Mouse (Mus musculus) MEL (cell line): ENCODE results near the gene Ppp1r14d. TPM values are rescaled to one million over a fixed set of nuclear protein-coding genes. Genes with fewer than 3 reads are reported as not detected.

Experiments used
- DNase-seq: peaks from one replicate; pipeline ENCODE4 v3.0.0; 2011; ENCODE audit warnings: low read depth, low spot score
- H3K27ac ChIP-seq: 2 replicates; pipeline ENCODE4 v1.5.1; 2012; ENCODE audit warnings: low read depth, mild to moderate bottlenecking, control low read depth, low read length, moderate library complexity; ENCODE audit not compliant: control insufficient read depth
- H3K27me3 ChIP-seq, 2 experiments: fragments of 150-350 bp in 1 of 2; sonication (generic) in 1 of 2; 2 replicates each; pipeline ENCODE4 v1.6.1; 2012; ENCODE audit warnings: low read length in 2 of 2, mild to moderate bottlenecking in 2 of 2, improper control_type of control experiment in 1 of 2, moderate library complexity in 1 of 2; ENCODE audit not compliant: insufficient read depth in 2 of 2, control insufficient read depth in 1 of 2
- H3K36me3 ChIP-seq, 2 experiments: 2 replicates each; pipeline ENCODE4 v1.6.1; 2012 to 2014; ENCODE audit warnings: low read length in 2 of 2, improper control_type of control experiment in 1 of 2, inconsistent platforms in 1 of 2, mild to moderate bottlenecking in 1 of 2; ENCODE audit not compliant: insufficient read depth in 2 of 2, control insufficient read depth in 1 of 2
- H3K4me1 ChIP-seq, 2 experiments: fragments of 150-350 bp in 1 of 2; sonication (generic) in 1 of 2; 2 replicates each; pipeline ENCODE4 v1.6.1; 2012; ENCODE audit warnings: low read length in 2 of 2, improper control_type of control experiment in 1 of 2, mild to moderate bottlenecking in 1 of 2; ENCODE audit not compliant: insufficient read depth in 2 of 2, control insufficient read depth in 1 of 2
- H3K4me3 ChIP-seq, 2 experiments: fragments of 150-350 bp in 1 of 2; sonication (generic) in 1 of 2; 2 replicates each; pipeline ENCODE4 v1.5.1; 2012; ENCODE audit warnings: low read depth in 2 of 2, low read length in 2 of 2, mild to moderate bottlenecking in 2 of 2, moderate library complexity in 2 of 2, control low read depth in 1 of 2, improper control_type of control experiment in 1 of 2; ENCODE audit not compliant: control insufficient read depth in 1 of 2, insufficient read depth in 1 of 2
- H3K79me2 ChIP-seq: 2 replicates; pipeline ENCODE4 v1.6.1; 2012; ENCODE audit warnings: mild to moderate bottlenecking, low read length, moderate library complexity; ENCODE audit not compliant: control insufficient read depth, poor library complexity, insufficient read depth
- H3K9ac ChIP-seq: 2 replicates; pipeline ENCODE4 v1.6.1; 2012; ENCODE audit warnings: low read depth, mild to moderate bottlenecking, control low read depth, low read length, moderate library complexity; ENCODE audit not compliant: control insufficient read depth, poor library complexity, severe bottlenecking
- H3K9me3 ChIP-seq: fragments of 150-350 bp; sonication (generic); replicated peaks from 2 replicates; pipeline ENCODE4 v1.6.1; 2012; ENCODE audit warnings: mild to moderate bottlenecking, low read length, improper control_type of control experiment, moderate library complexity; ENCODE audit not compliant: insufficient read depth
- BHLHE40 ChIP-seq: IDR thresholded peaks from 2 replicates; pipeline ENCODE4 v1.6.1; 2012; ENCODE audit warnings: low read depth, mild to moderate bottlenecking, inconsistent platforms, low read length, improper control_type of control experiment, borderline replicate concordance
- CTCF ChIP-seq, 3 experiments: IDR thresholded peaks in 2 of 3; conservative IDR thresholded peaks in 1 of 3; 2 replicates each; pipeline ENCODE4 v1.5.1; 2011 to 2012; ENCODE audit warnings: low read length in 3 of 3, low read depth in 2 of 3, mild to moderate bottlenecking in 2 of 3, improper control_type of control experiment in 1 of 3, inconsistent platforms in 1 of 3, mixed read lengths in 1 of 3, moderate library complexity in 1 of 3; ENCODE audit not compliant: control insufficient read depth in 1 of 3, insufficient read depth in 1 of 3, poor library complexity in 1 of 3, severe bottlenecking in 1 of 3
- ELF1 ChIP-seq: IDR thresholded peaks from 2 replicates; pipeline ENCODE4 v1.6.1; 2014; ENCODE audit warnings: low read depth, mild to moderate bottlenecking, inconsistent platforms, low read length, improper control_type of control experiment, moderate library complexity
- GABPA ChIP-seq: IDR thresholded peaks from 2 replicates; pipeline ENCODE4 v1.6.1; 2012; ENCODE audit warnings: low read depth, mild to moderate bottlenecking, inconsistent platforms, low read length, improper control_type of control experiment, moderate library complexity
- HCFC1 ChIP-seq: IDR thresholded peaks from 2 replicates; pipeline ENCODE4 v1.6.1; 2012; ENCODE audit warnings: low read depth, mild to moderate bottlenecking, inconsistent platforms, low read length, improper control_type of control experiment, moderate library complexity
- JUND ChIP-seq: IDR thresholded peaks from 2 replicates; pipeline ENCODE4 v1.6.1; 2011; ENCODE audit warnings: low read depth, mild to moderate bottlenecking, improper control_type of control experiment, low read length
- MAZ ChIP-seq: IDR thresholded peaks from 2 replicates; pipeline ENCODE4 v1.6.1; 2012; ENCODE audit warnings: low read depth, mild to moderate bottlenecking, inconsistent platforms, low read length, improper control_type of control experiment
- NRF1 ChIP-seq: IDR thresholded peaks from 2 replicates; pipeline ENCODE4 v1.6.1; 2014; ENCODE audit warnings: low read depth, mild to moderate bottlenecking, inconsistent platforms, low read length, improper control_type of control experiment, moderate library complexity; ENCODE audit not compliant: poor library complexity, insufficient read depth, severe bottlenecking
- POLR2A ChIP-seq, 2 experiments: IDR thresholded peaks; 2 replicates each; pipeline ENCODE4 v1.6.1; 2011 to 2012; ENCODE audit warnings: low read length in 2 of 2, mild to moderate bottlenecking in 2 of 2, control low read depth in 1 of 2, improper control_type of control experiment in 1 of 2, low read depth in 1 of 2, moderate library complexity in 1 of 2; ENCODE audit not compliant: control insufficient read depth in 1 of 2, insufficient read depth in 1 of 2, poor library complexity in 1 of 2
- POLR2AphosphoS2 ChIP-seq: IDR thresholded peaks from 2 replicates; pipeline ENCODE4 v1.6.1; 2011; ENCODE audit warnings: low read length, improper control_type of control experiment
- SIN3A ChIP-seq: IDR thresholded peaks from 2 replicates; pipeline ENCODE4 v1.6.1; 2012; ENCODE audit warnings: low read length, improper control_type of control experiment, inconsistent platforms
- SMC3 ChIP-seq: IDR thresholded peaks from 2 replicates; pipeline ENCODE4 v1.6.1; 2011; ENCODE audit warnings: low read depth, low read length, improper control_type of control experiment
- TBP ChIP-seq: IDR thresholded peaks from 2 replicates; pipeline ENCODE4 v1.8.0; 2011; ENCODE audit warnings: low read depth, low read length, improper control_type of control experiment
- UBTF ChIP-seq: IDR thresholded peaks from 2 replicates; pipeline ENCODE4 v1.6.1; 2012; ENCODE audit warnings: low read depth, mild to moderate bottlenecking, inconsistent platforms, low read length, improper control_type of control experiment, moderate library complexity, borderline replicate concordance; ENCODE audit not compliant: insufficient read depth
- USF2 ChIP-seq, 2 experiments: IDR thresholded peaks; 2 replicates each; pipeline ENCODE4 v1.6.1; 2011 to 2012; ENCODE audit warnings: improper control_type of control experiment in 2 of 2, low read length in 2 of 2, borderline replicate concordance in 1 of 2, inconsistent platforms in 1 of 2, low read depth in 1 of 2, mild to moderate bottlenecking in 1 of 2; ENCODE audit not compliant: insufficient read depth in 1 of 2
- ZNF384 ChIP-seq: IDR thresholded peaks from 2 replicates; pipeline ENCODE4 v1.6.1; 2012; ENCODE audit warnings: low read depth, mild to moderate bottlenecking, inconsistent platforms, low read length, improper control_type of control experiment
- polyA plus RNA-seq, 2 experiments: library from polyadenylated mRNA; stranded (reverse) in 1 of 2; unstranded in 1 of 2; fragments of >175 nt in 1 of 2; fragments of >200 nt in 1 of 2; gene quantifications; 2 replicates each; pipeline versions ENCODE4 v1.2.1 to v1.2.4; 2012; ENCODE audit warnings: low replicate concordance in 2 of 2, low read depth in 1 of 2; ENCODE audit not compliant: insufficient read length in 2 of 2, insufficient read depth in 1 of 2, missing spikeins in 1 of 2
- total RNA-seq: library from RNA; depleted of rRNA; stranded (reverse); fragments of 300-350 nt; gene quantifications from 2 replicates; pipeline ENCODE4 v1.2.3, GENCODE M21; 2012

Gene Ppp1r14d
- total and polyA plus RNA-seq, 3 experiments = not detected

GRCm38 (mm10) chr2:119208344-119209175 lies 21.1 kb downstream of the Ppp1r14d start, which contains the start of the genes Zfyve19 and Dnajc17 (continued):
- TF ChIP-seq TBP = peak; percentile 47; the same call in 1 of the 2 replicates
- TF ChIP-seq CTCF (IDR thresholded peaks at IDR 0.05 in 2 of 3, conservative IDR thresholded peaks at IDR 0.05 in 1 of 3; ENCODE audit: control insufficient read depth in 1 of 3, insufficient read depth in 1 of 3, low read depth in 2 of 3, low read length in 3 of 3, poor library complexity in 1 of 3, severe bottlenecking in 1 of 3) = no peak
- peak; percentile 96 for TF ChIP-seq HCFC1
- peak; percentile 66 for TF ChIP-seq POLR2AphosphoS2

DNA sequence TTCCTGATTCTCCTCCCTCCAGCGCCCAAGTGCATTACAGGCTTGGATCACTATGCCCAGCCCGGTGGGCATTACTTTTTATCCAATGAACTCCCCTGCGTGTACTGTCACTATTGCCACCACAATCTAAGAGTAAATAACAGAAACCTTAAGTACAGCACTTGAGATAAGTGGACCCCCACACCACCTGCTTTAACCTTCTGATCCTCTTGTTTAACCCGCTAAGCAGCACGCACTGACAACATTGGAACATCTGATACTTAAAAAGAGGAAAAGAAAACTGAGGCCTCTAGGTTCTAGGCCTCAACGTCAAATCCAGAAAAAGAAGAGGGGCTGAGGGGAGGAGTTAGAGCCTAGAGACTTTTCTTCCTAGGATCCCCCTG lies 21.8 kb downstream of the Ppp1r14d start:
- TF ChIP-seq MAZ = 0 out of 2 replicates have a peak, but pooled peaks have one; percentile 45
- TF ChIP-seq ELF1 = no peak
- peak; percentile 26 for TF ChIP-seq SIN3A
- no peak for TF ChIP-seq GABPA
- 0 out of 2 replicates have a peak, but pooled peaks have one; percentile 25 for TF ChIP-seq ZNF384
- TF ChIP-seq JUND = no peak
- TF ChIP-seq NRF1 = no peak
- no peaks in the 10 kb centered on the region for H3K27me3 ChIP-seq
- peaks cover 9% of the 10 kb centered on the region for H3K79me2 ChIP-seq
- H3K4me1 ChIP-seq = peaks cover 2 to 8% of the 10 kb centered on the region in 2 experiments; a peak in 3 of 4 replicates
- H3K4me3 ChIP-seq = peak overlapping the region; percentile 80 to 94
- no peaks in the 10 kb centered on the region for H3K9me3 ChIP-seq
- no peak for DNase-seq
- peak overlapping the region; percentile 85 for H3K9ac ChIP-seq
- H3K27ac ChIP-seq = peak overlapping the region; percentile 91
- H3K36me3 ChIP-seq = peaks cover 0 to 5% of the 10 kb centered on the region in 2 experiments; a peak in 2 of 4 replicates

DNA sequence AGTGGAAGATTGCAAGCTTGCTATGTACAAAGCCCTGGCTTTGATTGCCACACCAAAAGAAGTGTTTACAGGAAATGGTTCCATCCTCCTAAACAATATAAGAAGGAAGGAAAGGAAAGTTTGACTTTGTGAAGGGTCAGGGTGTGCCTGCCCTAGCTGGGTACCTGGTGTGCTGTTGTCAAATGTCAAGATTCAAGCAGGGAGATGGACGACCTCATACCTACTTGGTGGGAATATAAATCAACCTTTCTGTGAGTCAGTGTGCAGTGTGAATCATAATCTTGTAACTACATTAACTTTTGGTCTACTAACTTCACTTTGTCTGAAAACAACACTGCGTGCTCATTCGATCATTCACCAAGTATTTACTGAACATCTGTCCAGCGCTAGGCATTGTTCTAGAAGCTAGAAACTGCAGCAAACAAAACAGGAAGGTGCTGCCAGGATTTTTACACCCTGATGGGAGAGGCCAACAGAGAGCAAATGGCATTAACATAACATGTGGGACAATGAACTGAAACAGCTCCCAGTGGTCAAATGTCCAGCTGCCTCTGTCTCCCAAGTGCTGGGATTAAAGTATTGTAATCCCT lies 25.7 kb downstream of the Ppp1r14d start:
- H3K36me3 ChIP-seq = no peaks in the 10 kb centered on the region
- DNase-seq = no peak
- no peak overlapping the region for H3K9ac ChIP-seq
- peaks cover 0 to 5% of the 10 kb centered on the region in 2 experiments; a peak in 1 of 4 replicates for H3K4me1 ChIP-seq
- no peak for TF ChIP-seq USF2 (IDR thresholded peaks at IDR 0.05; ENCODE audit: borderline replicate concordance in 1 of 2, insufficient read depth in 1 of 2, low read depth in 1 of 2, low read length in 2 of 2)
- no peak for TF ChIP-seq BHLHE40
- no peak for TF ChIP-seq POLR2A (IDR thresholded peaks at IDR 0.05; ENCODE audit: control insufficient read depth in 1 of 2, insufficient read depth in 1 of 2, low read depth in 1 of 2, low read length in 2 of 2, poor library complexity in 1 of 2)
- no peak for TF ChIP-seq SMC3
- TF ChIP-seq JUND = no peak
- no peak for TF ChIP-seq ZNF384
- no peak for TF ChIP-seq UBTF
- H3K4me3 ChIP-seq = no peak overlapping the region
- peaks cover 4% of the 10 kb centered on the region for H3K79me2 ChIP-seq
- no peaks in the 10 kb centered on the region for H3K9me3 ChIP-seq
- no peak overlapping the region for H3K27ac ChIP-seq
- no peaks in the 10 kb centered on the region for H3K27me3 ChIP-seq
